8 mouse cellular contexts compared by ENCODE assay signal in genomic region chr6:126702116-126702515, GRCm38 (mm10). TPM values are rescaled to one million over a fixed set of nuclear protein-coding genes. Genes with fewer than 3 reads are reported as not detected.
DNase-seq lines count a peak whose midpoint lies in the region; ATAC-seq and TF ChIP-seq lines count a peak whose summit lies in the region.

No protein-coding gene starts in this region.

- 6% methylated on average over 12 of the region's 12 CpGs for WGBS in heart, embryonic 15.5 days
- WGBS in liver, embryonic 14.5 days (ENCODE audit: insufficient replicate concordance) = 4% methylated on average over 12 of the region's 12 CpGs

- H3K9me3 ChIP-seq in heart, embryonic 15.5 days (replicated peaks) = no peaks in the 10 kb centered on the region
- no peaks in the 10 kb centered on the region for H3K9me3 ChIP-seq in liver, embryonic 14.5 days (ENCODE audit: control insufficient read depth, low read length)

- no peaks in the 10 kb centered on the region for H3K36me3 ChIP-seq in heart, embryonic 15.5 days
- H3K36me3 ChIP-seq in liver, embryonic 14.5 days (replicated peaks; ENCODE audit: control insufficient read depth, insufficient read depth, low read depth) = no peaks in the 10 kb centered on the region

- peak; percentile 79 for TF ChIP-seq CTCF in liver, embryonic 14.5 days (IDR thresholded peaks at IDR 0.05; ENCODE audit: low read depth)

- no peak overlapping the region for H3K9ac ChIP-seq in heart, embryonic 15.5 days
- no peak overlapping the region for H3K9ac ChIP-seq in liver, embryonic 14.5 days (replicated peaks)

- H3K4me1 ChIP-seq in heart, embryonic 15.5 days (replicated peaks) = peaks cover 2% of the 10 kb centered on the region; the same call in 1 of the 2 replicates
- no peaks in the 10 kb centered on the region for H3K4me1 ChIP-seq in liver, embryonic 14.5 days (replicated peaks; ENCODE audit: control insufficient read depth in 2 of 2, insufficient read depth in 2 of 2, low read length in 1 of 2)

- no peak for TF ChIP-seq EP300 in liver, embryonic 14.5 days (IDR thresholded peaks at IDR 0.05; ENCODE audit: low read depth)

- H3K27ac ChIP-seq in heart, embryonic 15.5 days = no peak overlapping the region
- H3K27ac ChIP-seq in liver, embryonic 14.5 days = no peak overlapping the region

- peak overlapping the region; percentile 51 for H3K4me2 ChIP-seq in heart, embryonic 15.5 days
- peak overlapping the region; percentile 20; the same call in 1 of the 2 replicates for H3K4me2 ChIP-seq in liver, embryonic 14.5 days (ENCODE audit: low read depth)

- H3K27me3 ChIP-seq in heart, embryonic 15.5 days = peaks cover 65% of the 10 kb centered on the region
- no peaks in the 10 kb centered on the region for H3K27me3 ChIP-seq in liver, embryonic 14.5 days (ENCODE audit: control insufficient read depth, insufficient read depth, low read length)

- peak overlapping the region; percentile 25; the same call in 1 of the 2 replicates for H3K4me3 ChIP-seq in heart, embryonic 15.5 days
- H3K4me3 ChIP-seq in liver, embryonic 14.5 days (ENCODE audit: insufficient read depth in 1 of 2, low read depth in 2 of 2, low read length in 2 of 2) = no peak overlapping the region

- no peak for ATAC-seq in heart, embryonic 15.5 days (replicated peaks; ENCODE audit: insufficient number of reproducible peaks, insufficient read depth, low FRiP score, low read depth)
- no peak for ATAC-seq in liver, embryonic 14.5 days (ENCODE audit: insufficient read depth)

- peak; percentile 53 to 55 for DNase-seq in B cell, adult 2 months
- peak; percentile 97 for DNase-seq in brain, adult 2 months (ENCODE audit: low read depth, low spot score)
- DNase-seq in fibroblast of lung, adult 2 months (ENCODE audit: low read depth) = peak; percentile 19
- peak; percentile 72 to 83 for DNase-seq in kidney, postnatal 25 days
- DNase-seq in liver, embryonic 14.5 days (ENCODE audit: low read depth in 3 of 3, low spot score in 3 of 3) = no peak
- peak; percentile 85 for DNase-seq in neural tube, embryonic 10.5 days (ENCODE audit: extremely low spot score, low spot score)
- peak; percentile 89 for DNase-seq in telencephalon, adult 2 months (ENCODE audit: low read depth, low spot score)

RNA-seq across cellular contexts. Expression of gene Kcna6, which starts 38.4 kb away (rescaled TPM):
- polyA plus RNA-seq in heart, embryonic 15.5 days (2015; fragmentation: Nextera tagmentation; extraction: Ambion mirVana) = 1.5 and 2.2 TPM in 2 replicates
- 0.07 and 0.11 TPM in 2 replicates for polyA plus RNA-seq in liver, embryonic 14.5 days (2012; rRNA removed)
- 0.06 and 0.10 TPM in 2 replicates for polyA plus RNA-seq in liver, embryonic 14.5 days (2014; fragmentation: Nextera tagmentation; extraction: Ambion mirVana)

RNA-seq across cellular contexts. Expression of gene Kcna1, which starts 55.9 kb away (rescaled TPM):
- 0.18 and 0.33 TPM in 2 replicates for polyA plus RNA-seq in heart, embryonic 15.5 days (2015; fragmentation: Nextera tagmentation; extraction: Ambion mirVana)
- not detected in 2 replicates for polyA plus RNA-seq in liver, embryonic 14.5 days (2012; rRNA removed)
- not detected in 2 replicates for polyA plus RNA-seq in liver, embryonic 14.5 days (2014; fragmentation: Nextera tagmentation; extraction: Ambion mirVana)

Comparison
In these comparisons a context has a peak if more than half of its experiments do, and no peak if none do; other contexts are left out.
1. DNase-seq: peak in B cell, adult 2 months (2 of 2), brain, adult 2 months (single experiment), fibroblast of lung, adult 2 months (single experiment), kidney, postnatal 25 days (2 of 2), neural tube, embryonic 10.5 days (single experiment) and telencephalon, adult 2 months (single experiment); none in liver, embryonic 14.5 days (0 of 3).